Mouse (Mus musculus) liver, adult 2 months (tissue): Measurements from ENCODE around the gene Asphd1. TPM values are rescaled to one million over a fixed set of nuclear protein-coding genes. Genes with fewer than 3 reads are reported as not detected.

Experiments used
- DNase-seq: peaks from one replicate; pipeline ENCODE4 v3.0.0-alpha.2; 2011; ENCODE audit warnings: low read depth, low spot score; ENCODE audit errors: extremely low read depth
- H3K27ac ChIP-seq: fragments of 200-500 bp; replicated peaks from 2 replicates; pipeline ENCODE4 v1.5.1; 2012; ENCODE audit warnings: low read depth, mild to moderate bottlenecking, control low read depth, inconsistent platforms, low read length; ENCODE audit not compliant: insufficient read depth
- H3K27me3 ChIP-seq: fragments of 200-500 bp; 2 replicates; pipeline ENCODE4 v1.6.1; 2012; ENCODE audit warnings: mild to moderate bottlenecking, moderate library complexity, low read length, inconsistent platforms; ENCODE audit not compliant: control insufficient read depth, insufficient read depth
- H3K36me3 ChIP-seq: fragments of 200-500 bp; 2 replicates; pipeline ENCODE4 v1.6.1; 2012; ENCODE audit warnings: low read length, inconsistent platforms; ENCODE audit not compliant: control insufficient read depth, insufficient read depth
- H3K4me1 ChIP-seq: fragments of 200-500 bp; 2 replicates; pipeline ENCODE4 v1.6.1; 2011; ENCODE audit warnings: low read length; ENCODE audit not compliant: control insufficient read depth, insufficient read depth
- H3K4me3 ChIP-seq: fragments of 200-500 bp; 2 replicates; pipeline ENCODE4 v1.5.1; 2011; ENCODE audit warnings: low read depth, mild to moderate bottlenecking, control low read depth, low read length, moderate library complexity; ENCODE audit not compliant: insufficient read depth
- H3K79me2 ChIP-seq: fragments of 200-500 bp; 2 replicates; pipeline ENCODE4 v1.6.1; 2012; ENCODE audit warnings: inconsistent platforms, mild to moderate bottlenecking, low read length, moderate library complexity; ENCODE audit not compliant: control insufficient read depth, insufficient read depth
- H3K9ac ChIP-seq: fragments of 200-500 bp; 2 replicates; pipeline ENCODE4 v1.6.1; 2012; ENCODE audit warnings: low read depth, mild to moderate bottlenecking, control low read depth, inconsistent platforms, low read length
- CTCF ChIP-seq: fragments of 200-500 bp; IDR thresholded peaks from 2 replicates; pipeline ENCODE4 v1.5.1; 2011; ENCODE audit warnings: low read depth, low read length, control low read depth
- POLR2A ChIP-seq: fragments of 200-500 bp; IDR thresholded peaks from 2 replicates; pipeline ENCODE4 v1.6.1; 2011; ENCODE audit warnings: low read length, control low read depth; ENCODE audit not compliant: insufficient read depth; ENCODE audit errors: extremely low read depth
- WGBS: fragments of 180-500 bp; shearing (Covaris S2); methylation state at CpG from one replicate; pipeline ENCODE4 v1.1.7; 2018; 5-methylcytosine and 5-hydroxymethylcytosine counted together
- polyA plus RNA-seq: library from polyadenylated mRNA; depleted of rRNA; stranded (reverse); fragments of >200 nt; gene quantifications from 2 replicates; pipeline ENCODE4 v1.2.3, GENCODE M21; 2012
- total RNA-seq: library from RNA; depleted of rRNA; stranded (reverse); fragments of >200 nt; gene quantifications from 2 replicates; pipeline ENCODE4 v1.2.3, GENCODE M21; 2014

The Asphd1 gene
- total and polyA plus RNA-seq, 2 experiments = not detected

- under 1% methylated on average over 27 of the region's 27 CpGs for WGBS
- peak overlapping the region; percentile 43; the same call in 1 of the 2 replicates for H3K27ac ChIP-seq
- peaks cover 6% of the 10 kb centered on the region for H3K36me3 ChIP-seq
- H3K4me3 ChIP-seq = peak overlapping the region; percentile 80
- peaks cover 7% of the 10 kb centered on the region for H3K4me1 ChIP-seq
- H3K79me2 ChIP-seq = peaks cover 8% of the 10 kb centered on the region; the same call in 1 of the 2 replicates
- H3K9ac ChIP-seq = peak overlapping the region; percentile 92
- TF ChIP-seq CTCF (no peak), POLR2A (no peak)
- no peaks in the 10 kb centered on the region for H3K27me3 ChIP-seq
- peak; percentile 35 for DNase-seq
Measured at GRCm38 (mm10) chr7:126929046-126929445, 20.3 kb downstream of the Asphd1 start.

GRCm38 (mm10) chr7:126928384-126929037, 20.9 kb downstream of the Asphd1 start, which contains the start of gene Kctd13:
TSS of gene Kctd13 (plus strand) at chr7:126928879.
- Histone ChIP-seq H3K27ac (peak within 1 kb of the TSS; percentile 43), H3K4me1 (peaks cover 9% of the 10 kb centered on the region), H3K36me3 (peaks cover 2% of the 10 kb centered on the region; the same call in 1 of the 2 replicates), H3K4me3 (peak within 1 kb of the TSS; percentile 80), H3K9ac (peak within 1 kb of the TSS; percentile 92), H3K27me3 (no peaks in the 10 kb centered on the region), H3K79me2 (peaks cover 8% of the 10 kb centered on the region; the same call in 1 of the 2 replicates)
- TF ChIP-seq POLR2A (peak; percentile 47; the same call in 1 of the 2 replicates), CTCF (no peak)
- DNase-seq = peak; percentile 76
- WGBS = under 1% methylated on average over 56 of the region's 56 CpGs

- H3K4me3 ChIP-seq = no peak overlapping the region
- no peak for TF ChIP-seq POLR2A
- TF ChIP-seq CTCF = no peak
- no peak for DNase-seq
- no peak overlapping the region for H3K27ac ChIP-seq
- H3K36me3 ChIP-seq = no peaks in the 10 kb centered on the region; the same call in 1 of the 2 replicates
- peaks cover 7% of the 10 kb centered on the region for H3K4me1 ChIP-seq
- 66% methylated on average over 3 of the region's 3 CpGs for WGBS
- peaks cover 8% of the 10 kb centered on the region; the same call in 1 of the 2 replicates for H3K79me2 ChIP-seq
- no peak overlapping the region for H3K9ac ChIP-seq
- H3K27me3 ChIP-seq = no peaks in the 10 kb centered on the region
Measured at GRCm38 (mm10) chr7:126926299-126926698, 23.1 kb downstream of the Asphd1 start.

- H3K4me1 ChIP-seq = peaks cover 14% of the 10 kb centered on the region
- 82% methylated on average over 5 of the region's 5 CpGs for WGBS
- peaks cover 2% of the 10 kb centered on the region; the same call in 1 of the 2 replicates for H3K36me3 ChIP-seq
- H3K79me2 ChIP-seq = peaks cover 17% of the 10 kb centered on the region; the same call in 1 of the 2 replicates
- DNase-seq = no peak
- no peak overlapping the region for H3K9ac ChIP-seq
- H3K27ac ChIP-seq = peak overlapping the region; percentile 52; the same call in 1 of the 2 replicates
- H3K27me3 ChIP-seq = no peaks in the 10 kb centered on the region
- TF ChIP-seq POLR2A (no peak), CTCF (no peak)
- no peak overlapping the region for H3K4me3 ChIP-seq
Measured at GRCm38 (mm10) chr7:126923999-126924398, 25.4 kb downstream of the Asphd1 start.

GRCm38 (mm10) chr7:126922624-126923060, 26.7 kb downstream of the Asphd1 start, which contains the start of gene Tmem219:
TSS of gene Tmem219 (minus strand) at chr7:126922917.
- TF ChIP-seq POLR2A (0 out of 2 replicates have a peak, but pooled peaks have one; percentile 41), CTCF (no peak)
- Histone ChIP-seq H3K27ac (peak within 1 kb of the TSS; percentile 100), H3K9ac (peak within 1 kb of the TSS; percentile 90), H3K79me2 (peaks cover 18% of the 10 kb centered on the region; the same call in 1 of the 2 replicates), H3K36me3 (peaks cover 2% of the 10 kb centered on the region; the same call in 1 of the 2 replicates), H3K4me3 (peak within 1 kb of the TSS; percentile 60), H3K27me3 (no peaks in the 10 kb centered on the region), H3K4me1 (peaks cover 16% of the 10 kb centered on the region)
- DNase-seq = peak; percentile 92
- WGBS = 21% methylated on average over 5 of the region's 5 CpGs

- Histone ChIP-seq H3K27me3 (no peaks in the 10 kb centered on the region), H3K4me3 (peak overlapping the region; percentile 60), H3K27ac (peak overlapping the region; percentile 100), H3K36me3 (peaks cover 2% of the 10 kb centered on the region; the same call in 1 of the 2 replicates), H3K4me1 (peaks cover 16% of the 10 kb centered on the region), H3K79me2 (peaks cover 21% of the 10 kb centered on the region; the same call in 1 of the 2 replicates), H3K9ac (peak overlapping the region; percentile 90)
- TF ChIP-seq CTCF = no peak
- no peak for TF ChIP-seq POLR2A
- DNase-seq = peak; percentile 96
- 15% methylated on average over 2 of the region's 2 CpGs for WGBS
Measured at GRCm38 (mm10) chr7:126921563-126921962, 27.8 kb downstream of the Asphd1 start.
